16 mouse cellular contexts compared by ENCODE assay signal in the genomic region with DNA sequence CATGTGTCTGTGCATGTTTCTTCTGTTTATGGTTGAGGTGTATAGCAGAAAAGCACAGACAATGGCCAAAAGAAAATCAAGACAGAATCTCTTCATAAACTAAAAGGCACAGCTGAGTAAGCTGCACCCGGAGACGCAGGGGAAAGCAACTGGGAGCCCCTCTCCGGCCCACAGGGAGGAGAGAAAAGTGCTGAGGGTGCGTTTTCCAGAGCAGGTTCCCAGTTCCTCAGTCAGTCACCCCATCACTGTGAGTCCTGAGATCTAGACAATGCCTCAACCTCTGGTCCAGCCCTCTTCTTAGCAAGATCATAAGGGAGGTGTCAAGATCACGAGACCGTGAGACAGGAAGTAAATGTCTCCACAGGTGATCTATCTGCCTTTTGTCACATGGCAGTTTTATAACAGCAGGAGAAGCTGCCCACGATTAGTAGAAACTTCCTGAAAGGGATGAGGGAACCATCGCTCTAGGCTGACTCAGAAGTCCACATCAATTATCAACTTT.
A peak's percentile ranks its signal among the peaks of the same experiment; 100 is the strongest.
DNase-seq lines count a peak whose midpoint lies in the region; ATAC-seq and TF ChIP-seq lines count a peak whose summit lies in the region.
"Had no signal": no experiment of that assay in that cellular context is flagged by ENCODE, and none has a peak within 500 bp of the region (broad histone marks: within the 10 kb centered on the region; RNA-seq: fewer than 3 reads in every experiment).

No protein-coding gene starts in this region.

- no peak overlapping the region for H3K4me2 ChIP-seq in CH12.LX (ENCODE audit: insufficient read depth, low read depth, poor library complexity, severe bottlenecking)
- H3K4me2 ChIP-seq in embryonic facial prominence, embryonic 12.5 days (replicated peaks): no peak overlapping the region
- no peak overlapping the region for H3K4me2 ChIP-seq in limb, embryonic 13.5 days (replicated peaks)
- H3K4me2 ChIP-seq: kidney, embryonic 15.5 days; liver, embryonic 11.5 days had no signal

- H3K79me2 ChIP-seq in CH12.LX (replicated peaks; ENCODE audit: control insufficient read depth, extremely low read depth, insufficient read depth, poor library complexity, severe bottlenecking): no peaks in the 10 kb centered on the region

- no peak overlapping the region for H3K9ac ChIP-seq in CH12.LX (ENCODE audit: insufficient read depth, low read depth)
- no peak overlapping the region for H3K9ac ChIP-seq in embryonic facial prominence, embryonic 12.5 days
- no peak overlapping the region for H3K9ac ChIP-seq in limb, embryonic 13.5 days
- H3K9ac ChIP-seq: forebrain, postnatal 0 days; kidney, embryonic 15.5 days had no signal

- dilution Hi-C loops in CH12.LX (cut with MboI; ENCODE audit: extremely low pct_ligation_motif_present, extremely low pct_unique_long_range_greater_than_20kb, low sequenced_read_pairs): no loop called here

- peaks cover 3 to 15% of the 10 kb centered on the region in 2 experiments for H3K4me1 ChIP-seq in CH12.LX (ENCODE audit: control insufficient read depth in 1 of 2, insufficient read depth in 2 of 2)
- H3K4me1 ChIP-seq in E14TG2a.4 (replicated peaks; ENCODE audit: low read depth, low read length): peaks cover 67% of the 10 kb centered on the region
- H3K4me1 ChIP-seq in embryonic facial prominence, embryonic 12.5 days: no peaks in the 10 kb centered on the region; the same call in 1 of the 2 replicates
- peaks cover 15% of the 10 kb centered on the region for H3K4me1 ChIP-seq in limb, embryonic 13.5 days

- no peak for DNase-seq in CH12.LX (ENCODE audit: extremely low read depth)
- no peak for DNase-seq in layer of hippocampus, adult 8-10 months (ENCODE audit: low spot score in 2 of 2)
- DNase-seq in urinary bladder, postnatal 4 days (ENCODE audit: low spot score in 2 of 2): no peak
- no peak for DNase-seq in thymus, postnatal 4 days
- DNase-seq in spleen, adult 12 weeks (ENCODE audit: low spot score): no peak
- DNase-seq: cerebellum, adult 8-10 months; forebrain, postnatal 0 days; kidney, postnatal 4 days had no signal

- TF ChIP-seq POLR2A in CH12.LX (IDR thresholded peaks at IDR 0.05; ENCODE audit: low read depth, low read length): no peak

- H3K27ac ChIP-seq in CH12.LX (ENCODE audit: insufficient read depth, low read depth): no peak overlapping the region
- H3K27ac ChIP-seq in embryonic facial prominence, embryonic 12.5 days: 0 out of 2 replicates have a peak overlapping the region, but pooled peaks have one; percentile 20
- peak overlapping the region; percentile 11; the same call in 1 of the 2 replicates for H3K27ac ChIP-seq in limb, embryonic 13.5 days
- H3K27ac ChIP-seq: hindbrain, embryonic 10.5 days; kidney, embryonic 15.5 days had no signal

- TF ChIP-seq CTCF in CH12.LX (conservative IDR thresholded peaks at IDR 0.05 in 1 of 2, IDR thresholded peaks at IDR 0.05 in 1 of 2; ENCODE audit: low read depth in 2 of 2, low read length in 2 of 2): no peak
- TF ChIP-seq CTCF in E14TG2a.4 (conservative IDR thresholded peaks at IDR 0.05; ENCODE audit: low read length): no peak

- in situ Hi-C loops in CH12.LX (cut with MboI; ENCODE audit: low pct_ligation_motif_present, low pct_unique_long_range_greater_than_20kb, low sequenced_read_pairs): loop anchor here (25.0 kb wide), 1 partner anchor 985 kb away; no protein-coding TSS in a partner anchor

- no peak for TF ChIP-seq EP300 in CH12.LX (IDR thresholded peaks at IDR 0.05; ENCODE audit: low read length)

- H3K27me3 ChIP-seq in CH12.LX (replicated peaks) (no peaks in the 10 kb centered on the region), E14TG2a.4 (ENCODE audit: insufficient read depth, low read length) (no peaks in the 10 kb centered on the region)
- no peaks in the 10 kb centered on the region for H3K27me3 ChIP-seq in embryonic facial prominence, embryonic 12.5 days
- no peaks in the 10 kb centered on the region for H3K27me3 ChIP-seq in limb, embryonic 13.5 days
- H3K27me3 ChIP-seq: kidney, embryonic 15.5 days had no signal

- no peaks in the 10 kb centered on the region for H3K9me3 ChIP-seq in CH12.LX (replicated peaks; ENCODE audit: low read length)
- H3K9me3 ChIP-seq in E14TG2a.4 (ENCODE audit: low read length): no peaks in the 10 kb centered on the region
- H3K9me3 ChIP-seq in embryonic facial prominence, embryonic 12.5 days: no peaks in the 10 kb centered on the region
- H3K9me3 ChIP-seq in limb, embryonic 13.5 days: no peaks in the 10 kb centered on the region
- H3K9me3 ChIP-seq: hindbrain, embryonic 10.5 days; kidney, embryonic 15.5 days had no signal

- ATAC-seq in embryonic facial prominence, embryonic 12.5 days (ENCODE audit: insufficient number of reproducible peaks, insufficient read depth, low FRiP score, low TSS enrichment): no peak
- no peak for ATAC-seq in limb, embryonic 13.5 days (ENCODE audit: low FRiP score, low read depth)
- ATAC-seq: forebrain, postnatal 0 days; inflammation-experienced regulatory T-cells, adult 6 months; midbrain, embryonic 16.5 days had no signal

- TF ChIP-seq RAD21 in CH12.LX (IDR thresholded peaks at IDR 0.05; ENCODE audit: low read depth, low read length): no peak

- whole genome bisulfite sequencing in embryonic facial prominence, embryonic 12.5 days: 74% methylated on average over 8 of the region's 8 CpGs
- WGBS in limb, embryonic 13.5 days: 46% methylated on average over 8 of the region's 8 CpGs

- H3K36me3 ChIP-seq in CH12.LX (replicated peaks in 1 of 2; ENCODE audit: control insufficient read depth in 1 of 2, insufficient read depth in 1 of 2, low read length in 1 of 2) (no peaks in the 10 kb centered on the region), E14TG2a.4 (ENCODE audit: insufficient read depth, low read length) (no peaks in the 10 kb centered on the region)
- no peaks in the 10 kb centered on the region for H3K36me3 ChIP-seq in embryonic facial prominence, embryonic 12.5 days
- no peaks in the 10 kb centered on the region for H3K36me3 ChIP-seq in limb, embryonic 13.5 days
- H3K36me3 ChIP-seq: hindbrain, embryonic 10.5 days; kidney, embryonic 15.5 days had no signal

- H3K4me3 ChIP-seq in CH12.LX (replicated peaks in 1 of 3; ENCODE audit: low read depth in 2 of 3, low read length in 2 of 3, poor library complexity in 1 of 3): no peak overlapping the region
- H3K4me3 ChIP-seq in E14TG2a.4 (replicated peaks; ENCODE audit: low read length): peak overlapping the region; percentile 50
- H3K4me3 ChIP-seq in embryonic facial prominence, embryonic 12.5 days: no peak overlapping the region
- no peak overlapping the region for H3K4me3 ChIP-seq in limb, embryonic 13.5 days
- H3K4me3 ChIP-seq: hindbrain, embryonic 10.5 days; kidney, embryonic 15.5 days had no signal

TF ChIP-seq in CH12.LX, 34 proteins besides CTCF, POLR2A, EP300 and RAD21:
- TF ChIP-seq MAFK (IDR thresholded peaks at IDR 0.05; ENCODE audit: insufficient replicate concordance, low read length): peak; percentile 79; the same call in 1 of the 2 replicates
- TF ChIP-seq SMC3 (IDR thresholded peaks at IDR 0.05; ENCODE audit: low read depth, low read length): no peak
TF ChIP-seq in CH12.LX: peak in this region for 1.
